Mouse (Mus musculus) cortical plate, adult 2 months (tissue): ENCODE measurements around the gene Lsamp.

Experiments used
- CTCF ChIP-seq: fragments of 200-500 bp; IDR thresholded peaks from 2 replicates; pipeline ENCODE4 v1.5.1; 2011; ENCODE audit warnings: mild to moderate bottlenecking, control low read depth, low read length; ENCODE audit not compliant: insufficient read depth; ENCODE audit errors: extremely low read depth
- POLR2A ChIP-seq: fragments of 200-500 bp; IDR thresholded peaks from 2 replicates; pipeline ENCODE4 v1.6.1; 2011; ENCODE audit warnings: mild to moderate bottlenecking, low read length, control low read depth; ENCODE audit not compliant: insufficient read depth; ENCODE audit errors: extremely low read depth

DNA sequence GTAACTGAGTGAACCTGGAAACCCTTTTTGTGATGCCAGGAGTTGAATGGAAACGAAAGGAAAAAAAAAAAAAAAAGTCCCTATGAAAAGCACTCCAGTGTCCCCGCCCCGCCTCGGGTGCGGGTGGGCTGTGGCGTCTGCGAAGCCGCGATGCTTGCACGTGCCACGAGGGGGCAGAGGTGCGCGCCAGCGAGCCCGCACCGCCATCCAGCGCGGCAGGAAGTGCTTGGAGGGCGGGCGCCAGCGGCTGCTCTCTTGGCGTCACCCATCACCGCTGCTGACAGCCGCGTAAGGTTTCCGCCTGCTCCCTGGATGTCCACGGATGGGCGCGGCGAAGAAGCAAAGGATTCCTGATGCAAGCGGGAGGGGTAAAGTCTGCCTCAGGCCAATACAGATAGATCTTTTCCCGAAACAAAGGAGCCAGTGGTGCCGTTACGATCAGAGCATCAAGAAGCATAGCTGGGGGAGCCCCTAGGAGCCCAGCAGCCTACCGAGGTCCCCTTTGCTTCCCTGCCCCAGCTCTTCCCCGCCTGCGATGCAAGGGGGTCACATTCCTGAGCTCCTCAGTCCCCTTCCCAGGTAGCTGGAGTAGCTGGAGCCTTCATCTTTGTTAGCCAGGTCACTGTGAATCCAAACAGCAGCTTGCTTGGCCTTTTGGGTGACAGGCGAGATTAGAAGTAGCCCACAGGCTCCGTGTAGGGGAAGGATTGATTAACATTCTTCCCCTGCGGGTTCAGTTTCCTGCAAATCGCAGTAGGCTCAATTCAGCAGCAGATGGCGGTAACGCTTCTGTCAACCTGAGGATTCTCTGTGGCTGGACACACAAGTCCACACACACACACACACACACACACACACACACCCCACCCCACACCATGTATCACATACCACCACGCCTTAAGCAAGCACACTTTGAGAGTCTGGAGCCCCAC, 2206.2 kb downstream of the Lsamp start:
- TF ChIP-seq POLR2A (peak; percentile 72; the same call in 1 of the 2 replicates), CTCF (peak; percentile 70)
